Mouse (Mus musculus) heart, embryonic 11.5 days (tissue): Measurements from ENCODE around the gene Cdan1. TPM values are rescaled to one million over a fixed set of nuclear protein-coding genes. Genes with fewer than 3 reads are reported as not detected.
"Not testable (repeated sequence)": the region's sequence is repeated elsewhere in the genome, so short reads cannot be mapped to it uniquely, and the experiment has no call there.

Experiments
- ATAC-seq: fragments of 200-750 bp; cut with Nextera tagmentation; replicated peaks from 2 replicates; pipeline ENCODE4 v1.8.0; 2017; ENCODE audit warnings: moderate library complexity; ENCODE audit not compliant: insufficient number of reproducible peaks, low FRiP score, low TSS enrichment
- H3K27ac ChIP-seq: fragments of 300-500 bp; sonication (generic); 2 replicates; pipeline ENCODE4 v1.5.1; 2014; ENCODE audit warnings: mild to moderate bottlenecking, low read depth, low read length
- H3K27me3 ChIP-seq: fragments of 300-500 bp; sonication (generic); 2 replicates; pipeline ENCODE4 v1.6.1; 2014; ENCODE audit warnings: mild to moderate bottlenecking, low read length, mixed read lengths; ENCODE audit not compliant: control insufficient read depth, insufficient read depth
- H3K36me3 ChIP-seq: fragments of 300-500 bp; sonication (generic); 2 replicates; pipeline ENCODE4 v1.6.1; 2014; ENCODE audit warnings: mild to moderate bottlenecking, low read length, moderate library complexity, mixed read lengths; ENCODE audit not compliant: control insufficient read depth, insufficient read depth
- H3K4me1 ChIP-seq: fragments of 300-500 bp; sonication (generic); 2 replicates; pipeline ENCODE4 v1.6.1; 2014; ENCODE audit warnings: low read length; ENCODE audit not compliant: control insufficient read depth, insufficient read depth
- H3K4me2 ChIP-seq: fragments of 300-500 bp; sonication (generic); 2 replicates; pipeline ENCODE4 v1.6.1; 2014; ENCODE audit warnings: mild to moderate bottlenecking, moderate library complexity
- H3K4me3 ChIP-seq: fragments of 300-500 bp; sonication (generic); 2 replicates; pipeline ENCODE4 v1.5.1; 2014; ENCODE audit warnings: low read depth, low read length
- H3K9ac ChIP-seq: fragments of 300-500 bp; sonication (generic); 2 replicates; pipeline ENCODE4 v1.6.1; 2014; ENCODE audit warnings: mild to moderate bottlenecking, low read depth, low read length, moderate library complexity
- H3K9me3 ChIP-seq: fragments of 300-500 bp; sonication (generic); replicated peaks from 2 replicates; pipeline ENCODE4 v1.6.1; 2016; ENCODE audit warnings: low read length; ENCODE audit not compliant: control insufficient read depth
- WGBS: fragments of 180-500 bp; shearing (Covaris S2); extraction: QIAGEN DNeasy Blood & Tissue Kit; methylation state at CpG from one replicate; pipeline ENCODE4 v1.1.7; 2014; ENCODE audit not compliant: insufficient replicate concordance; 5-methylcytosine and 5-hydroxymethylcytosine counted together
- polyA plus RNA-seq: library from polyadenylated mRNA; unstranded; fragments of >200 nt; fragmentation: Nextera tagmentation; extraction: Ambion mirVana; gene quantifications from 2 replicates; pipeline ENCODE4 v1.2.1, GENCODE M21; 2014

Cdan1 gene
- polyA plus RNA-seq, 1 experiment from 2014 or later: 8.0 TPM

GRCm38 (mm10) chr2:120710154-120710553 is 139.8 kb downstream of the Cdan1 start:
- H3K4me2 ChIP-seq: no peak overlapping the region
- H3K9me3 ChIP-seq: no peaks in the 10 kb centered on the region
- 69% methylated on average over 3 of the region's 3 CpGs for WGBS
- no peak overlapping the region for H3K4me3 ChIP-seq
- H3K27me3 ChIP-seq: no peaks in the 10 kb centered on the region
- H3K4me1 ChIP-seq: no peaks in the 10 kb centered on the region
- H3K9ac ChIP-seq: no peak overlapping the region
- H3K36me3 ChIP-seq: peaks cover 20% of the 10 kb centered on the region
- ATAC-seq: no peak
- no peak overlapping the region for H3K27ac ChIP-seq

- Histone ChIP-seq H3K4me2 (no peak overlapping the region), H3K9me3 (no peaks in the 10 kb centered on the region), H3K4me1 (no peaks in the 10 kb centered on the region), H3K4me3 (no peak overlapping the region), H3K36me3 (no peaks in the 10 kb centered on the region), H3K9ac (no peak overlapping the region), H3K27ac (no peak overlapping the region), H3K27me3 (no peaks in the 10 kb centered on the region)
- no peak for ATAC-seq
Observed at GRCm38 (mm10) chr2:120707041-120707440, 142.9 kb downstream of the Cdan1 start.

GRCm38 (mm10) chr2:120702675-120703074 is 147.3 kb downstream of the Cdan1 start:
- Histone ChIP-seq H3K4me3 (no peak overlapping the region), H3K9ac (no peak overlapping the region), H3K9me3 (no peaks in the 10 kb centered on the region), H3K27ac (no peak overlapping the region), H3K4me1 (no peaks in the 10 kb centered on the region), H3K27me3 (no peaks in the 10 kb centered on the region), H3K36me3 (no peaks in the 10 kb centered on the region; the same call in 1 of the 2 replicates), H3K4me2 (no peak overlapping the region)
- 62% methylated on average over 5 of the region's 5 CpGs for WGBS
- no peak for ATAC-seq

- no peak overlapping the region for H3K27ac ChIP-seq
- no peaks in the 10 kb centered on the region; the same call in 1 of the 2 replicates for H3K36me3 ChIP-seq
- WGBS: 61% methylated on average over 3 of the region's 3 CpGs
Observed at GRCm38 (mm10) chr2:120700379-120700885, 149.5 kb downstream of the Cdan1 start.

GRCm38 (mm10) chr2:120697767-120698166 is 152.2 kb downstream of the Cdan1 start:
- Histone ChIP-seq H3K9ac (no peak overlapping the region), H3K4me2 (no peak overlapping the region), H3K9me3 (no peaks in the 10 kb centered on the region), H3K27me3 (no peaks in the 10 kb centered on the region), H3K27ac (no peak overlapping the region), H3K4me1 (no peaks in the 10 kb centered on the region), H3K36me3 (no peaks in the 10 kb centered on the region; the same call in 1 of the 2 replicates), H3K4me3 (no peak overlapping the region)
- 64% methylated on average over 5 of the region's 5 CpGs for WGBS
- no peak for ATAC-seq

More at GRCm38 (mm10) chr2:120700379-120700885, 149.5 kb downstream of the Cdan1 start:
- no peak overlapping the region for H3K4me3 ChIP-seq
- H3K27me3 ChIP-seq: no peaks in the 10 kb centered on the region
- no peak overlapping the region for H3K4me2 ChIP-seq
- H3K9me3 ChIP-seq: no peaks in the 10 kb centered on the region
- no peak for ATAC-seq
- no peak overlapping the region for H3K9ac ChIP-seq
- no peaks in the 10 kb centered on the region for H3K4me1 ChIP-seq

GRCm38 (mm10) chr2:120681151-120681550 is 168.8 kb downstream of the Cdan1 start:
- not testable (repeated sequence) for H3K4me1 ChIP-seq, H3K36me3 ChIP-seq, H3K4me3 ChIP-seq, H3K27ac ChIP-seq, H3K4me2 ChIP-seq, H3K27me3 ChIP-seq, H3K9me3 ChIP-seq, H3K9ac ChIP-seq, ATAC-seq
- WGBS: 69% methylated on average over 7 of the region's 7 CpGs

- WGBS: 69% methylated on average over 2 of the region's 2 CpGs
- Histone ChIP-seq H3K4me3 (no peak overlapping the region), H3K4me2 (no peak overlapping the region), H3K9me3 (no peaks in the 10 kb centered on the region), H3K27me3 (no peaks in the 10 kb centered on the region), H3K27ac (no peak overlapping the region), H3K36me3 (no peaks in the 10 kb centered on the region), H3K4me1 (no peaks in the 10 kb centered on the region), H3K9ac (no peak overlapping the region)
- no peak for ATAC-seq
Observed at GRCm38 (mm10) chr2:120670253-120670652, 179.7 kb downstream of the Cdan1 start.

- H3K36me3 ChIP-seq: no peaks in the 10 kb centered on the region
- 87% methylated on average over 2 of the region's 2 CpGs for WGBS
- no peak overlapping the region for H3K4me3 ChIP-seq
- no peaks in the 10 kb centered on the region for H3K9me3 ChIP-seq
- H3K4me1 ChIP-seq: no peaks in the 10 kb centered on the region
- no peak for ATAC-seq
- H3K4me2 ChIP-seq: no peak overlapping the region
- H3K9ac ChIP-seq: no peak overlapping the region
- H3K27ac ChIP-seq: no peak overlapping the region
- H3K27me3 ChIP-seq: no peaks in the 10 kb centered on the region
Observed at GRCm38 (mm10) chr2:120667446-120667845, 182.5 kb downstream of the Cdan1 start.
